Mouse (Mus musculus) testis, adult 10 weeks (tissue): ENCODE results near the gene Dgcr6. TPM values are rescaled to one million over a fixed set of nuclear protein-coding genes. Genes with fewer than 3 reads are reported as not detected.

Source experiments
- polyA plus RNA-seq: library from polyadenylated mRNA; stranded (reverse); fragments of 350-450 nt; fragmentation: Illumina TruSeq; extraction: RNeasy Lipid Tissue Mini Kit (QIAGEN cat#74804); gene quantifications from one replicate; pipeline ENCODE4 v1.2.3, GENCODE M21; 2014; ENCODE audit warnings: low read depth, low replicate concordance

Dgcr6 gene
- 27.1 TPM for polyA plus RNA-seq

GRCm38 (mm10) chr16:18052731-18053202, at the start of gene Dgcr6:
Gene Dgcr6 (plus strand): TSS chr16:18052860.

Other genes starting within 250 kb of the Dgcr6 start
- 1.3 TPM for gene B830017H08Rik, start 219.7 kb upstream of the Dgcr6 start, polyA plus RNA-seq
- 0.80 TPM for gene Car15, start 214.5 kb upstream of the Dgcr6 start, polyA plus RNA-seq
- gene Gm20518, start 161.2 kb upstream of the Dgcr6 start, polyA plus RNA-seq, result 0.21 TPM
- gene Tssk1, start 158.6 kb upstream of the Dgcr6 start, polyA plus RNA-seq, result 14.2 TPM
- 23.1 TPM for gene Dgcr2, start 154.3 kb upstream of the Dgcr6 start, polyA plus RNA-seq
- gene Tssk2, start 154.2 kb upstream of the Dgcr6 start, polyA plus RNA-seq, result 76.7 TPM
- gene Ess2, start 141.5 kb upstream of the Dgcr6 start, polyA plus RNA-seq, result 4.6 TPM
- not detected for gene Gsc2, start 137.8 kb upstream of the Dgcr6 start, polyA plus RNA-seq
- 11.0 TPM for gene Slc25a1, start 124.6 kb upstream of the Dgcr6 start, polyA plus RNA-seq
- not detected for gene Vpreb2, start 72.4 kb upstream of the Dgcr6 start, polyA plus RNA-seq
- gene Prodh, start 37.3 kb downstream of the Dgcr6 start, polyA plus RNA-seq, result 0.10 TPM
- gene Rtn4r, start 74.8 kb downstream of the Dgcr6 start, polyA plus RNA-seq, result not detected
- 1.6 TPM for gene Ccdc188, start 165.0 kb downstream of the Dgcr6 start, polyA plus RNA-seq
- not detected for gene Zdhhc8, start 182.3 kb downstream of the Dgcr6 start, polyA plus RNA-seq
- 20.0 TPM for gene Trmt2a, start 195.8 kb downstream of the Dgcr6 start, polyA plus RNA-seq
- gene Ranbp1, start 195.9 kb downstream of the Dgcr6 start, polyA plus RNA-seq, result 116 TPM
- not detected for gene Gm49776, start 205.5 kb downstream of the Dgcr6 start, polyA plus RNA-seq
- gene Dgcr8, start 236.4 kb downstream of the Dgcr6 start, polyA plus RNA-seq, result 27.5 TPM